Mouse (Mus musculus) 416B (cell line): ENCODE measurements at regions not wholly inside any gene's neighbourhood (a gene's known extent, or its start where the extent isn't known, plus 50 kb on each side); places are given as distances from the start of the nearest gene placed in this dataset.

Source experiments
- DNase-seq: peaks from one replicate; pipeline ENCODE4 v3.0.0; 2011; ENCODE audit warnings: low read depth

DNA sequence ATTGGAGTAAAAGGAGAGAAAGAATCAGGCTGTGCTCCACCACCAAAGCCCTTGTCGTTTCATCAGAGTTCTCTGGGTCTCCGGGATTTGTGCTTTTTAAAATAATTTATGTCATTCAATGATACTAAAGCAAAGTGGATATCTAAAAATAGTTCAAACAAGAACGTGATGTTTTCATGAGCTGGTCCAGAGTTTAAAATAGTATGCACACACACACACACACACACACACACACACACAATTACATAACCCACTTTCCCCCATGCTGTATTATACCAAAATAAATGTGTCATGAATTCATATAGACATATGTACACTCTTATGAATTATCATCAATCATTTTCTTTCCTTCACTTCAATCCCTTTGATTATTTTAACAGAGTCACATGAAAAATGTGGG lies 118.5 kb upstream of the Gdnf start:
- DNase-seq = no peak

DNA sequence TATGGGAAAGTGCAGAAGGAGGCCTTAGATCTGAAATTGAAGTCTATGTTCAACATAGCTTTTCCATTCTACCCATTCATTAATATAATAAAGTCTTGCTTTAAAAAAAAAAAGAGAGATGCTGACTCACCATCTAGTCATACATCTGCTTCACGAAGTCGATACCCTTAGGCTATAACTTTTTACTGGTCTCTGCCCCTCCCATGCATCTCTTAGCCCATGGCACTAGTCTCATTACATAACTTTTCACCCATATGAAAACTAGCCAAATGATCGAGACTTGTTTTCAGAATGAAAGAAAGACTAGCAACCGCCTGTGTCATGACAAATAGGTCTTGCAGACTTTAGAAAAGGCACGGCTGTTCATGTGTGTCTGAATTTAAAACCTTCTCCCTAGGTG lies 116.6 kb upstream of the Gdnf start:
- no peak for DNase-seq

DNA sequence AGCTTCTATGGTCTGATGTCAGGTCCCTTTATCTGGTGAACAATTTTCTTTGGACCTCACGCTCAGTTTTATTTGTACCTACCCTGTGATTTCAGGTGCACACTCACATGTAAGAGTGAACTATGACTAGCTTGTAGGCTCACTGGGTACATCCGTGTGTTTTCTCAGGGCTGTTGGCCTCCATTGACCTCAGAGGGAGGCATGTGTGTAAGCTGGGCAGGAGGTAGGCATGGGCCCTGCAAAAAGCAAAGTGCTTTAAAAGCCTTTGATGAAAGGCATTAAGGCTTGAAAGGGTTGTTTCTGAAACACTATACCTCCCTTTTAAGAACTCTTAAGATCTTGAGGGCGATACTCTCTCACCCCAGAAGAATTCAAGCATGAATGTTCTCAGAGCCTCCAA lies 112.9 kb upstream of the Gdnf start:
- DNase-seq = no peak

DNA sequence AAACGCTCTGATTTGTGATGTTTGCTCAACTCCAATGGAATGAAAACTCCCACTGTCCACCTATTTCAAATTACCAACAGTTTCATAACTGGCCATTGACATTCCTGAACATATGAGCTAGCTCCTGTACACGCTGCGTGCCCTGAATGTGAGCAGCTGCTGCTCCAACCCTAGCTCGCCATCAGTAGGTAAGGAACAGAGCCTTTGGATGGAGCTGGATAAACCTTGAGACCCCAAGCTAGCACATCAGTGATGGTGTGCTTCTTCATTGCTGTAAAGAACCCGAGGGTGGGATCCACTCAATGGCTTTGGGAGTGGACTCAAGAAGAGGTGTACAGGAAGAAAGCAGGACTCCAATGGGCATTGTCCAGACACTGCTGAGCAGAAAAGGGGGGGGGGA lies 101.8 kb upstream of the Gdnf start:
- no peak for DNase-seq

DNA sequence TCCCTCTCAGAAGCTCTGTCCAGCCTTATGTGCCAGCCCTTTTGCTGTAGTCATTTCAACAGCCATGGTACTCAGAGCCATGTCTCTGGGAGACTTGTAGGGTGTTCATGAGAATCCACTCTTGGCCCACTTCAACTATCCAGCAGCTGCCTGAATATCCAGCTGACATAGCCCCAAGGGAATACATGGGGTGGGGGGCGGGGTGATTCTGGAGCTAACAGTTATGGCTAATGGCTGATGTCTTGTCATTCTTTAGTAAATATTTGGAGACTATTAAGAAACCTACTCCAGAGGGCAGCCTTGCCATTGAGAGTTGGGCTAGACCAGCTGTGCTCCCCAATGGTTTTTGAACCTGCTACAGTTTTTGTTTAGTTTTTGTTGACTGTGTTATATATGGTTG lies 96.0 kb upstream of the Gdnf start:
- peak; percentile 7 for DNase-seq

DNA sequence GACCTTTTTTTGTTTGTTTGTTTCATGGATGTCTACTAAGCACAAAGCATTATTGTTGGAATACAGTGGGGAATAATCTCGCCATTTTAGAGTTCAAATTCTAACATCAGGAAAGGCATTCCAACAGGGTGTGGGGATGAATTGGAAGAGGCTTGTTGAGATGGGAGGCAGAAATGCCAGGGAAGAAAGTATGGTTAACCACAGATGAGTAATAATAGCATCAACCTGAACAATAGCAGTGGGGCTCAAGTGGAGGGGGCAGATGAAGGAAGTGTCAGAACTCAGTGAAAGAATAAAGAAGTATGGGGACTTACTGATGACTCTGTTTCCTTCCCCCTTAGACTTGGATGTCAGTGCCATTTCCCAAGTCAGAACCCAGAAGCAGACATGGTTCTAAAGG lies 94.5 kb upstream of the Gdnf start:
- no peak for DNase-seq

DNA sequence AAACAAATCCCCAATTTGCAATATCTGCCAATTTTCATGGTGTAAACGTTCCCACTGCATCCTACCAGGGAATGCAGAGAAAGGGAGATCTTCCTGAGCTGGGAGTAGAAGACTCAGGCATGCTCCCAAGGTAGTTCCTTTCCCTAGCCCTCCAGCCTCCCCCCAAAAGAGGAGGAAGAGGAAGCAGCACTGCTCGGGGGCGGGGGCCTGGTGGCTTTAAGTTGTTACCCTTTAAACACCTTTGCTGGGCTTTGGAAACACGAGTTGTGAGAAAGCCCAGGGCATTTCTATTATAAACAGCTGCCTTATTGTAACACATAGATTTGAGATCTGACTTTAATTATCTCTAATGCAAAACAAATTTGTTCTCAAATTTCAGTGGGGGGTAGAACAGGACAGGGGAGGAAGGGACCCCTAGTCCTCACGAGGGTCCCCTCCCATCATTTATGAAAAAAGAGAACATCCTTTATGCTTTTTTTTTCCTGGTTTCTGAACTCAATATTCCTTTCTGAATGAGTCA lies 87.4 kb upstream of the Gdnf start:
- DNase-seq = no peak

DNA sequence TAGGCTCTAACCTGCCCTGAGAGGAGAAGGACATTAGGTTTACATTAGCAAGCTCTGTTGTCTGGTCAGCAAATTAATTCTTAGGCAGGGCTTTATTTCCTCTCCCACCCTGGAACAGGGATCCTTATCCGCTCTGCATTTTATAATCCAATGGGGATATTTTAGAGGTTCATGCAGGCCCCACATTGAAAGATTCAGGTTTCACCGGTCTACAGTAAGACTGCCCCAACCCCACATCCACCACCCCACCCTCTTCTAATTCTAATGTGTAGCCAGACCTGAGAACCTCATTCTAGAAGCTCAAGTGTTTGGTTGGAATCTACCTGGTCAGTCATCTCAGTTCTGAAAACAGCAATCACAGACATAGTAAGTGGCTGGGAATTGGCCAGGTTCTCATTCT lies 86.9 kb upstream of the Gdnf start:
- DNase-seq = no peak

DNA sequence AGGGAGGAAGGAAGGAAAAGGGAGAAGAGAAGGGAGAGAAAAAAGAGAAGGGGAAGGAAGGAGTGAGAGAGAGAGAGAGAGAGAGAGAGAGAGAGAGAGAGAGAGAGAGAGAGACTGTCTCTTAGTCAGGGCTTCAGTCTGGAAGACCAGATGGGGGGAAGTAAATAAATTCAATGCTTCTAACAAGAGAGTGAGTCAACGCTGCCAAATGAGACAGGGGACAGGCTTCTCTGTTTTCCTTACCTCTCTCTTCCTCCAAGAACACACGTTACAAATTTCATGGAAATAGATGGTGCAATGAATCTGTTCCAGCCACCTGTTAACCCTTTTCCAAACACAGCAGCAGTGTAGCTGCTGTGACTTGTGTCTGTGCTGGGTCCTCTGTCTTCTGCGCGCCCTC lies 85.1 kb upstream of the Gdnf start:
- no peak for DNase-seq

DNA sequence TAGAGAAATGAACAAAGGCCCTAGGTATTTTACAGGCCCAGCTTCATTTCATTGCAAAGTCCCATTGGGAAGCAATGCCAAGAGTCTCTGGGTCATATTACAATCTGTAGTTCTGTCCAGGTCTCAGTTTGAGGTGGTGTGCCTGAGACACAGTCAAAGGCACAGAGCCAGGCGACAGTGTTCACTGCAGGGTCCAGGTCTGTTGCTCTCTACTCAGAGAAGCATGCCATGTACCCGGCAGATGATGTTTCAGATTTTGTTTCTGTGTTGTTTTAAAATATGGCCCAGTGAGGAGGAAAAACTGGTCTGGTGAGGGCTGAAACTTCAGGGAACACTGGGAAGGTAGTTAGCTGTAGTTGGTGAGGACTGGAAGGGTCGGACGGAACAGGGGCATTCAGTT lies 63.1 kb upstream of the Gdnf start:
- DNase-seq = no peak

DNA sequence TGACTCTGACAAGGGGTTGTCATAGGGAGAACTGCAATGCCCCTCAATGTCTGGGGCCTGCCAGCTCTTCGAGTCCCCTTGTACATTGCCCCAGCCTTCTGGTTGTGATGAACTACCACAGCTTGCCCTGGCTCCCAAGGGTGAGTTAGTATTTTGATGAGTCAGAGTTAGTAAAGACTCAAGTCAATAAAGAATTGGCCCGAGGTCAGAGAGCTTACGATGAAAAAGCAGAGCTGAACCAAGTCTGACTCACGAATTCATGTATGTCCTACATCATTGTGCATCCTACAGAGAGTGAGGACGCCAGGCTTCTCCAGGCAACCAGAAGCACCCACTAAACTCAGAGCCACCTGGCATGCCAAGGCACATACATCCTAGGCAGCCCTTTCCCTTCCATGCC lies 60.2 kb upstream of the Gdnf start:
- DNase-seq = no peak
